Mouse (Mus musculus): ENCODE results near the gene Adpgk.

DNA sequence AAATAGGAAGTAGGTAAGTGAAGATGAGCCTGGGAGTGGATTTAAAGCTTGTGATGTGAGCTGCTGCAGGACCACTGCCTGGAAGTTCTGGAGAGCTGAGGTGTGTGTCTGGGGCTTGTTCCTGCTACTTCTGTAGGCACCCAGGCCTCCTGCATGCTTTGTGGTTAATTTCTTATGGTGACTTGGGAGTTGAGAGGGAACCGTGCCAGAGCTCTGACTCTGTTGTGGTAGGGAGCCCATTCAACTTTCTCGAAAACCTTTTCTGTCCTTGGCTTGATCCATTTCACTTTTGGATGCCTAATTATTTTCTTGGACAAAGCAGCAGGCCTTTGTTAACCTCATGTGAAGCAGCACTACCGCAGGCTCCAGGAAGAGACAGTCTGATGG lies 19.9 kb downstream of the Adpgk start:
- TF ChIP-seq CTCF (IDR thresholded peaks at IDR 0.05; ENCODE audit: extremely low read depth, insufficient read length, insufficient replicate concordance, low read depth, low read length), result no peak
- TF ChIP-seq POLR2A (IDR thresholded peaks at IDR 0.05; ENCODE audit: low read depth, low read length), result no peak

Measured in small intestine, adult 2 months (tissue).